Comparison of ENCODE assay signal across 8 mouse cellular contexts in the genomic region with DNA sequence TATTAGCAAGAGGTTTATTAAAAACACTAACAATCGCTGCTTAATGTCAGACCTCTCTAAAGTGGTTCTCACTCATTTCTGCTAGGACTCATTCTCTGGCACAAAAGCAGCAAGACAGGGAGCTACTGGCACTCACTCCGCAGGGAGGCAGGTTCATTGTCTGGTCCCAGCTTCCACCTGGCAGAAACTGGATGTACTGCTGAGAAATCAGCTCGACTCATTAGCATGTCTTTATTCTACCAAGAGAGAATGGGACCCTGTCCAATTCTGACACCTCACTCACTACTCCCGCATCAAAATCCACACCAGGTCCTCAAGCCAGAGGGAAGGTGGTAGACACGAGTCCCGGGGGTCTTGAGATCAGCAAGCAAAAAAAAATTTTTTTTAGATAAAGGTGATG. TPM values are rescaled to one million over a fixed set of nuclear protein-coding genes. Genes with fewer than 3 reads are reported as not detected.
DNase-seq lines count a peak whose midpoint lies in the region; ATAC-seq lines count a peak whose summit lies in the region.

No protein-coding gene starts in this region.

- no peak overlapping the region for H3K9ac ChIP-seq in heart, embryonic 12.5 days
- H3K9ac ChIP-seq in forebrain, embryonic 14.5 days (ENCODE audit: low read length), result peak overlapping the region; percentile 96

- H3K4me3 ChIP-seq in heart, embryonic 12.5 days, result peak overlapping the region; percentile 83
- H3K4me3 ChIP-seq in forebrain, embryonic 14.5 days (ENCODE audit: low read depth, low read length), result peak overlapping the region; percentile 82
- peak overlapping the region; percentile 43 for H3K4me3 ChIP-seq in macrophage (ENCODE audit: inconsistent target)

- H3K36me3 ChIP-seq in heart, embryonic 12.5 days, result no peaks in the 10 kb centered on the region
- no peaks in the 10 kb centered on the region for H3K36me3 ChIP-seq in forebrain, embryonic 14.5 days (ENCODE audit: control insufficient read depth, insufficient read depth, low read length)
- no peaks in the 10 kb centered on the region for H3K36me3 ChIP-seq in macrophage (ENCODE audit: inconsistent target)

- H3K9me3 ChIP-seq in heart, embryonic 12.5 days (replicated peaks), result no peaks in the 10 kb centered on the region
- H3K9me3 ChIP-seq in forebrain, embryonic 14.5 days (replicated peaks; ENCODE audit: control insufficient read depth, low read length), result no peaks in the 10 kb centered on the region

- intact Hi-C loops in heart, postnatal 10 days (cut with DNase I), result no loop called here

- H3K4me1 ChIP-seq in heart, embryonic 12.5 days (replicated peaks), result peaks cover 17% of the 10 kb centered on the region
- peaks cover 15% of the 10 kb centered on the region; the same call in 1 of the 2 replicates for H3K4me1 ChIP-seq in forebrain, embryonic 14.5 days (ENCODE audit: control insufficient read depth, insufficient read depth, low read length)

- 28% methylated on average over 6 of the region's 6 CpGs for WGBS in heart, embryonic 12.5 days
- 1% methylated on average over 6 of the region's 6 CpGs for WGBS in forebrain, embryonic 14.5 days
- WGBS in macrophage (ENCODE audit: missing documents), result 85% methylated on average over 6 of the region's 6 CpGs

- peak overlapping the region; percentile 95 for H3K4me2 ChIP-seq in heart, embryonic 12.5 days
- H3K4me2 ChIP-seq in forebrain, embryonic 14.5 days (ENCODE audit: low read length), result peak overlapping the region; percentile 94

- no peaks in the 10 kb centered on the region for H3K27me3 ChIP-seq in heart, embryonic 12.5 days (replicated peaks)
- no peaks in the 10 kb centered on the region for H3K27me3 ChIP-seq in forebrain, embryonic 14.5 days (replicated peaks; ENCODE audit: control insufficient read depth, insufficient read depth, low read length)

- ATAC-seq in heart, embryonic 12.5 days (ENCODE audit: insufficient number of reproducible peaks, low FRiP score), result no peak
- ATAC-seq in forebrain, embryonic 14.5 days, result no peak
- ATAC-seq in monocyte, adult 5-6 weeks (replicated peaks; ENCODE audit: insufficient number of reproducible peaks, low FRiP score, low TSS enrichment, poor library complexity, severe bottlenecking), result no peak

- no peak for DNase-seq in heart, postnatal 10 days
- peak; percentile 51 for DNase-seq in R1 (ENCODE audit: low read depth, low spot score)
- DNase-seq in forebrain, embryonic 14.5 days (ENCODE audit: low spot score), result peak; percentile 71
- no peak for DNase-seq in layer of hippocampus, postnatal 36 days
- DNase-seq in kidney, adult 9 months, result no peak

- no peak overlapping the region for H3K27ac ChIP-seq in heart, embryonic 12.5 days (ENCODE audit: poor library complexity, severe bottlenecking)
- no peak overlapping the region for H3K27ac ChIP-seq in forebrain, embryonic 14.5 days (ENCODE audit: low read depth, low read length)
- H3K27ac ChIP-seq in macrophage, result no peak overlapping the region

- H3K79me2 ChIP-seq in macrophage (ENCODE audit: inconsistent target), result peaks cover 51% of the 10 kb centered on the region

RNA-seq across cellular contexts. Expression of a gene that starts 1.2 kb away (rescaled TPM):
- polyA plus RNA-seq in heart, embryonic 12.5 days (2016; fragmentation: Nextera tagmentation; extraction: Ambion mirVana), result 11.0 and 12.3 TPM in 2 replicates
- 10 to 100 TPM; 10.0 TPM for total RNA-seq in heart, postnatal 10 days (2021)
- 16.3 and 21.5 TPM in 2 replicates for polyA plus RNA-seq in forebrain, embryonic 14.5 days (2014; fragmentation: Nextera tagmentation; extraction: Ambion mirVana)
- 10 to 100 TPM in 22 of 26 experiments, 1 to 10 TPM in 4; 3.1 to 61.4 (median 29.3) TPM for total RNA-seq in macrophage (2018; cell fraction: chromatin; rRNA removed)
- total RNA-seq in macrophage (2018; cell fraction: cytosol; rRNA removed), result 10 to 100 TPM; 10.5 to 18.6 (median 14.5) TPM
- total RNA-seq in macrophage (2018; cell fraction: nucleus; rRNA removed), result 10 to 100 TPM in 20 of 26 experiments, 1 to 10 TPM in 6; 6.5 to 53.5 (median 18.2) TPM
- polyA plus RNA-seq in macrophage (2018), result 12.1 to 23.4 TPM (median 14.0 TPM) in 3 replicates
- 100 to 1,000 TPM; 212 to 247 TPM for total RNA-seq in layer of hippocampus, postnatal 36 days (2021)
- 8.3 to 42.3 TPM (median 19.1 TPM) in 3 replicates for total RNA-seq in monocyte, adult 5-6 weeks (2017)

RNA-seq across cellular contexts. Expression of a gene that starts 22.3 kb away (rescaled TPM):
- 33.7 and 34.2 TPM in 2 replicates for polyA plus RNA-seq in heart, embryonic 12.5 days (2016; fragmentation: Nextera tagmentation; extraction: Ambion mirVana)
- 10 to 100 TPM; 47.2 to 49.4 TPM for total RNA-seq in heart, postnatal 10 days (2021)
- 95.5 and 100 TPM in 2 replicates for polyA plus RNA-seq in forebrain, embryonic 14.5 days (2014; fragmentation: Nextera tagmentation; extraction: Ambion mirVana)
- 10 to 100 TPM in 7 of 26 experiments, 1 to 10 TPM in 17, under 1 TPM in 2; 0.62 to 15.1 (median 5.9) TPM for total RNA-seq in macrophage (2018; cell fraction: chromatin; rRNA removed)
- 10 to 100 TPM; 22.3 to 37.2 (median 29.0) TPM for total RNA-seq in macrophage (2018; cell fraction: cytosol; rRNA removed)
- 10 to 100 TPM in 12 of 26 experiments, 1 to 10 TPM in 14; 3.3 to 22.5 (median 9.6) TPM for total RNA-seq in macrophage (2018; cell fraction: nucleus; rRNA removed)
- 18.0 to 34.4 TPM (median 27.5 TPM) in 3 replicates for polyA plus RNA-seq in macrophage (2018)
- total RNA-seq in layer of hippocampus, postnatal 36 days (2021), result 10 to 100 TPM; 37.4 to 38.0 TPM
- total RNA-seq in monocyte, adult 5-6 weeks (2017), result 55.7 to 125 TPM (median 100.0 TPM) in 3 replicates

RNA-seq across cellular contexts. Expression of a gene that starts 54.5 kb away (rescaled TPM):
- not detected in 2 replicates for polyA plus RNA-seq in heart, embryonic 12.5 days (2016; fragmentation: Nextera tagmentation; extraction: Ambion mirVana)
- total RNA-seq in heart, postnatal 10 days (2021), result not detected
- not detected in 2 replicates for polyA plus RNA-seq in forebrain, embryonic 14.5 days (2014; fragmentation: Nextera tagmentation; extraction: Ambion mirVana)
- total RNA-seq in macrophage (2018; cell fraction: chromatin; rRNA removed), result not detected
- not detected for total RNA-seq in macrophage (2018; cell fraction: cytosol; rRNA removed)
- total RNA-seq in macrophage (2018; cell fraction: nucleus; rRNA removed), result under 1 TPM in 3 of 26 experiments, not detected in 23; 0.12 to 0.58 (median 0.17) TPM
- polyA plus RNA-seq in macrophage (2018), result not detected in 3 replicates
- not detected for total RNA-seq in layer of hippocampus, postnatal 36 days (2021)
- total RNA-seq in monocyte, adult 5-6 weeks (2017), result 0.85 to 0.95 TPM in 2 of 3 replicates, not detected in the other

Comparison
In these comparisons a context has a peak if more than half of its experiments do, and no peak if none do; other contexts are left out.
1. DNase-seq: peak in R1 (single experiment) and forebrain, embryonic 14.5 days (single experiment); none in heart, postnatal 10 days (0 of 2), layer of hippocampus, postnatal 36 days (0 of 2) and kidney, adult 9 months (single experiment).
2. Peak in every context shown above with its lines, with median percentiles within 50 percentile points of each other: H3K4me3 ChIP-seq.